Mouse (Mus musculus) activated CD4-positive, CD25-positive, alpha-beta regulatory T cell, adult 4 months (primary cell): Measurements from ENCODE around the gene Mrps12. TPM values are rescaled to one million over a fixed set of nuclear protein-coding genes. Genes with fewer than 3 reads are reported as not detected.
A peak's percentile ranks its signal among the peaks of the same experiment; 100 is the strongest.

Source experiments
- ATAC-seq: one replicate; pipeline ENCODE4 v1.8.0; 2017
- polyA plus RNA-seq, 2 experiments: library from polyadenylated mRNA; unstranded; fragments of 100-300 nt; shearing (Covaris generic); gene quantifications; one replicate each; pipeline ENCODE4 v1.2.1; 2017

The Mrps12 gene
- polyA plus RNA-seq, 2 experiments from 2014 or later, result 71.9 to 75.7 TPM

GRCm38 (mm10) chr7:28758623-28759022 is 17.0 kb upstream of the Mrps12 start:
- ATAC-seq, result no peak

DNA sequence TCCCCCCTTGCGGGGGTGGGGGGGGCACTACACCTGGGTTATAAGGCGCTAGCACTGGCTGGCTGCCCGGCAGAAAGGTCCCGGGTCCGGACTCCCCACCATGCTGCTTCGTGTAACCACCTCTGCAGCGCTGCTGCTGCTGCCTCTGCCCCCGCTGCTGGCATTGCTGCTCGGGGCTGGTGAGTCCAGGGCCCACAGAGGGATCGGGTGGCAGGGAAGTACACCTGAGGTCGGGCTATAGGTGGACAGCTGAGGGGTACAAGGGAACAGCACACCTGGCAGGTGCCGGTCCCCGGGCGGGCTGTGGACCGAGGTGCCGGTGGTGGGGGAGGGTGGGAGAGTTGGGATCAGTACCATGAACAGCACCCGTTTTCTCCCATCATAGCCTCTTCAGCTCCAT is 14.5 kb upstream of the Mrps12 start, which contains the start of gene Ccer2:
Gene Ccer2 (plus strand): TSS at position 96 of the 400 bp plus-strand sequence.
- no peak for ATAC-seq

- ATAC-seq, result no peak
These were observed 8.3 kb upstream of the Mrps12 start for GRCm38 (mm10) chr7:28749935-28750334.

DNA sequence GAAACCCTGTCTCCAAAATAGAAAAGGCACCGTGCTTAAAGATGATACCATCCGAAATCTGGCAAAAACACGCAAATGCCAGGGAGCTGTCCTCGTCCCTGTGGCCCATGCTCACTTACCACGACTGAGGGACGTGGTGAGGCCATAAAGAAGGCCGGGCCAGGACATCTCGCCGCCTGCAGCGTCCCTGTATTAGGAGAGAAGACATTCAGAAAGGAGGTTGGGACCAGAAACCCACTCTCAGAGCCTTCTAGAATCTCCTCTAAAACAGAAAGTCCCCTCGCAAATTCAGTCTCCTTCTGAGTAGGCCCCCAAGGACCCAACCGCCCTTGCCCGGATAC is 282 bp downstream of the Mrps12 start:
- no peak for ATAC-seq

DNA sequence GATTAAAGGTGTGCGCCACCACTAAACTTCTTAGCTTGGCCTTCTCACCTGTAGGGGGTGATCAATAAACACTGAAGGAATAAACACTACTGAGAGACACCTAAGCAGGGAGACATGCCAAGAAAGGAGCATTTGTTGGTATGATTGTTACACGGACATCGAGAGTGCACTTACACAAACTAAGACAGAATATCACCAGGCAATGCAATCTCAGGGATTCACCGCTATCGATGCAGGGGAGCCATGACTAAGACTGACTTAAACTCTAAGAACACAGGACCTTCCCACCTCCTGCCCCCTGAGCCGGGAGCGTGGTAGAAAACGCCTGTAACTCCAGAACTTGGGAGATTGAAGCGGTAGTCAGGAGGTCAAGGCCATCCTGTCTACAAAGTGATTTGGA is 671 bp downstream of the Mrps12 start:
- no peak for ATAC-seq

GRCm38 (mm10) chr7:28739829-28740228 is 1.8 kb downstream of the Mrps12 start:
- no peak for ATAC-seq

GRCm38 (mm10) chr7:28735701-28736100 is 5.9 kb downstream of the Mrps12 start:
- no peak for ATAC-seq

DNA sequence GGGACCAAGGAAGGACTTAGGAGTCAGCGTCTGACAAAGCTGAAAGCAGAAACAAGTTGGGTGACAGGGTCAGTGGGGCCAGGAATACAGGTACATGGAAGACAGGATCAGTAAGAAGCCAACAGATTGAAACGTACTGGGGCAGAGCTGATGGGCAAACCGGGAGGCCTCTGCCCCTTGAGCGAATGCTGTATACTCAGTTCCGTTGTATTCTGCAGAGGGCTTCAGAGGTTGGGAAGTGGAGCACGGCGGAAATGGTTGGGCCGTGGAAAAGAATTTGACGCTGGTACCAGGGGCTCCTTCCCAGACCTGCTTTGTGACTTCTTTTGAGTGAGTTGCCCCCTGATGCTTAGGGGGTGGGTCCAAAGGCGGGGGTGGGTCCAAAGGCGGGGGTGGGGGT is 8.4 kb downstream of the Mrps12 start:
- ATAC-seq, result no peak

GRCm38 (mm10) chr7:28732341-28733142 is 9.1 kb downstream of the Mrps12 start:
- peak; percentile 63 for ATAC-seq

GRCm38 (mm10) chr7:28727649-28728340 is 13.8 kb downstream of the Mrps12 start:
- no peak for ATAC-seq

DNA sequence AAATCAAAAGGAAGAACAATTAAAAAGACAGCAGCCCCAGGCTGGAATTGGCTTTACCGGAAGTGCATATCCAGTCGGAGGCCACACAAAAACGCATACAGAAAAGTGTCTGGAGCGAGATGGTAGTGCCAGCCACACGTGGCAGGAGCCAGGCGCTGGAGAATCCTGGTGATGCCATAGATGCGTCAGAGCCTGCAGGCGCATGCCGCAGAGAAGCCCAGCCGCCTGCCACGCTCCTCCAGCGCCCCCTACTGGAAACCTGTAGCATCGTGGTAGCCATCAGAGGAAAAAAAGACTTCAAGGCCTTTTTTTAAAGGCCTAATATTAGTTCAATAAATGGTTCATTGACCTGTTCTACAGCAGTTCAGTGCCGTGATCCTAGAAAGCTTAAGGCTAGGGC is 15.0 kb downstream of the Mrps12 start:
- peak; percentile 66 for ATAC-seq

DNA sequence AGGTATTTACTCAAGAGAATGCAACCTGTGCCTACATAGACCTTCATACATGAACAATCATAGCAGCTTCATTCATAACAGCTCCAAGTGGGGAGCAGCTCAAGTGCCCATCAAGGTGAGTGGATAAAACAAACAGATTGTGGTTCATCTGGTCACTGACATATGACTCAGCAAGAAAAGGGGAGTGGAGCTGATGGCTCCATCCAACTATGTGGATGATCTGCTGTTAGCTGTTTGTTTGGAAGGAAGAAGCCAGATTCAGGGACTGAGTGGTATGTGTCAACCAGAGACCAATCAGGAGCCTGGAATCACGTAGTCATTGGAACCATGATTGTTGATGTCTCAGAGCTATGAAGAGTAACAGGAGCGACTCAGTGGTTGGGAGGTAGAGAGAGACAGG is 17.0 kb downstream of the Mrps12 start:
- ATAC-seq, result no peak

DNA sequence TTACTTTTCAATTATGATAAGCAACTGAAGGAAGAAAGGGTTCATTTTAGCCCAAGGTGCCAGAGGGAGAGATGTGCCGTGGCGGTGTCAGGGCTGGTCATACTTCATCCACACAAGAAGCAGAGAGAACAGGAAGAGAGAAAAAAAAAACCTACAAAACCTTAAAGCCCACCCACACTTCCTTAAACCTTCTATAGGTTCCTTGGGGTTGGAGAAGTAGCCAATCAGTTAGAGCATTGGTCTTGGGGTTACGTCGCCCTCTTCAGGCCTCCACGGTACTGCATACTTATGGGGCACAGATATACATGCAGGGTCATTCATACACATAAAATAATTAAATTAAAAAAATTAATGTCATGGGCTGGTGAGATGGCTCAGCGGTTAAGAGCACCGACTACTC is 19.5 kb downstream of the Mrps12 start:
- no peak for ATAC-seq

DNA sequence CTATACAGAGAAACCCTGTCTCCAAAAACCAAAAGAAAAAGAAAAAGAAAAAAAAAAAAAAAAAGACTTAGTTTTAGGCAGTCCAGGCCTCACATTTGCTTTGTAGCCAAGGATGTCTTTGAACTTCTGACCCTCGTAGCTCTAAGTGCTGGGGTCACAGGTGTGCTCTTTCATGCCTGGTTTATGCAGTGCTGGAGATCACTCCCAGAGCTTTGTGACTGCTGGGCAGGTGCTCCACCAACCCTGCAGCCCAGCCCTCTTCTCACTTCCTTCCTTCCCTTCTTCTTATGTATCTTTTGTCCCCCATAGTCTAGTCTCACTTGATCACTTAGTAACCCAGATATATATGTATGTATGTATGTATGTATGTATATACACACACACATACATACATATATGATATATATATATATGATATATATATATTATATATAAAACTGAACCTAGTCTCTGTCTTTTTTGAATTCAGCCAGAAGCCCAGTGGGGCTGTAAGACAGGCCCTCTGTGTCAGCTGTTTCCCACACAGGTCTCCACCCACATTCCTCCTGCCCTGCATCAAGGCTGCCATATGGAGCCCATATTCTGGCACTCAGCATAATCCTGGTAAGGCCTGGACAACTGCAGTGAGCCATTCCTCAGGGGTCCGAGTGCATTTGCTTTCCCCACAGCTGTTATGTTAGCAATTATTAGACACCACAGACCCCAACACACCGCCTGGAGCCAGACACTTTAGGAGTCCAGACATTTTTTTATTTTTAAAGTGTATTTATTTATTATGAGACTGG is 20.7 kb downstream of the Mrps12 start:
- ATAC-seq, result no peak

GRCm38 (mm10) chr7:28719650-28720049 is 22.0 kb downstream of the Mrps12 start:
- ATAC-seq, result no peak

DNA sequence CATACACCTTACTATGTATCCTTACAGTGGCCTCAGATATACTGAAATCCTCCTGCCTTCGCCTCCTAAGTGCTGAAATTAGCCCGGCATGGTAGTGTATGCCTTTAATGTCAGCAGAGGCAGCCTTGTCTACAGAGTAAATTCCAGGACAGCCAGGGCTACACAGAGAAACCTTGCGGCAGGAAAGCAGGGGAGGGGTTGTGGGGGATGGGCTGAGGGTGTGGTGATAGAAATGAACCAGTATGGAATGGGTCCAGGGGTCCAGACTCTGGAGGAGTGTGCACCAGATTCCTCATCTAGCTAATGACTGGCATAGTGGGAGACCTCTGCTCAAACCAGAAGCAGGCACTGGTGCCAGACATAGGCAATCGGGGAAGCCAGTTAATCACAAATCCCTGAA is 22.5 kb downstream of the Mrps12 start:
- no peak for ATAC-seq

- no peak for ATAC-seq
These were observed 23.9 kb downstream of the Mrps12 start for GRCm38 (mm10) chr7:28717726-28718125.

- ATAC-seq, result peak; percentile 81
These were observed 24.9 kb downstream of the Mrps12 start, which contains the start of gene Fbxo17 for GRCm38 (mm10) chr7:28716590-28717281. Fbxo17 (plus strand) TSS chr7:28716804.

- no peak for ATAC-seq
These were observed 26.0 kb downstream of the Mrps12 start for GRCm38 (mm10) chr7:28715598-28715997.

GRCm38 (mm10) chr7:28714667-28715066 is 27.0 kb downstream of the Mrps12 start:
- no peak for ATAC-seq

DNA sequence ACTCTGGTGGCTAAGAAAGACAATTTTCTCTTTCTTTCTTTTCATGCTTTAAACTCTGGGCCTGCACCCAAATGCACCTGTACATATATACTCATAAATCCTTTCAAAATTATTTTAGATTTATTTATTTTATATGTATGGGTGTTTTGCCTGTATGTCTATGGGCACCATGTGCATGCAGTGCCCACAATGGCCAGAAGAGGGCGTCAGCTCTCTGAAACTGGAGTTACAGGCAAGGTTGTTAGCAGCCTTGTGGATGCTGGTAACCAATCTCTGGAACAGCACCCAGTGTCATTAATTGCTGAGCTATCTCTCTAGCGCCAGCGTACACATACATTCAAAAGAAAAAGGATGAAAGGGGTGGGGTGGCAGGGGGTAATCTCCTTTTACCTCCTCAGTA is 30.7 kb downstream of the Mrps12 start:
- ATAC-seq, result no peak

DNA sequence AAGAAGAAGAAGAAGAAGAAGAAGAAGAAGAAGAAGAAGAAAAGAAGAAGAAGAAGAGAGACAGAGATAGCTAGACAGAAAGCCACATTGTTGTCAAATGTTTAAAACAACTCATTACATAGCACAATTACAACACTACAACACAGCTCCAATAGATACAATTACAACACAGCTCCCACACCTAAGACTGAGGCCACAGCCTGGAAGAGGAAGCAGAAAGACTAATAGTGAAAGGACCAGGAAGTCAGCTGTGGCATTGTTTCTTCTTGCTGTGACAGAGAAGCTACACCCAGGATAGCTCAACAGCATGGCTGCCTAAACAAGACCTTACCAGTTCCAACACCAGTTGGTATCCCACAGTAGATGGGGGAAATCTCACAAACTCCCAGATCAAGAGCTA is 32.2 kb downstream of the Mrps12 start:
- ATAC-seq, result no peak
